Mouse (Mus musculus) urinary bladder, adult 18-20 months (tissue): Measurements from ENCODE around the gene Dpm3.

Source experiments
- DNase-seq, 2 experiments: peaks; one replicate each; pipeline ENCODE4 v3.0.0; 2022; ENCODE audit warnings: low spot score in 2 of 2, mixed read lengths in 2 of 2

Dpm3 gene

DNA sequence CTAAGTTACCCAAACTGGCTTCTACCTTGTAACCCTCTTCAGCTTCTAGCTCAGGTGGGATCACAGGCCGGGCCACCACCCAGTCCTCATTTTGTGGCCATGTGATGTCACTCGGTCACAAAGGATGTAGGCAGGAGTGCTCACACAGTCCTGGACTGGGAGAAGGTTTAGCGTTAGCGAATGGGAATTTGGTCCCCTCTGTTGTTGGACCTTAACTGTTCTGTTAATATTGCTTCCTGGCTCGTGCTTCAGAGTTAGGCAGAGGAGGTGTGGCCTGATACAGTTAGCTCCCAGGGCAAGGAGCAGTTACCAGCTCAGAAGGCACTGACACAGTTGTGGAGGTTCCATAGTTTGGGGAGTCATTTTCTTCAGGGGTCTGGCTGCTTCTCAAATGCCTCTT lies 35.0 kb downstream of the Dpm3 start:
- DNase-seq = no peak

DNA sequence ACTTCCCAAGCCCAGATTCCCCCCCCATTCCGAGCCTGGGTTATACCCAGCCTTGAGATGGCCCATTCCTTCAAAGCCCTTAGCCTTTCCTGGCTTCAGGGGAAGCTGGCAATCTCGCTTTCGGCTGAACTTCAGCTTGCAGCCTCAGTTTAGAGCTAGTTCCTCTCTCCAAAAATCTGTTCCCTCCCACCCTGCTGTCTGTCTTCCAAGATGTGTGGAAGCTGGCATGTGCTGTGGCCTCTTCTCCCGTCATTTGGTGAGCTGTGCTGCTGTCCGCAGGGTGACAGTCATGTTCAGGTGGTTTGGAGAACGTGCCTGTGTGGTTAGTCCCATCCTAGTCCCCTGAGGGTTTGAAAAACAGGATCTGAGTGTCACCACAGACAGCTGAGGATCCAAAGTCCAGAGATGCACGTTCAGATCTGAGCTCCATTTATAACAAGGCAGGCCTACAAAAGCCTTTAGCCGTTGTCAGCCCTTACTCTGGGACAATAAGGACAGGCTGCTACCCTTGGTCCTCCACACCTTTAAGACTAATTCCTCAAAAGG lies 36.6 kb downstream of the Dpm3 start:
- no peak for DNase-seq

- no peak for DNase-seq
Observed at GRCm38 (mm10) chr3:89296761-89297396, 37.7 kb downstream of the Dpm3 start.

DNA sequence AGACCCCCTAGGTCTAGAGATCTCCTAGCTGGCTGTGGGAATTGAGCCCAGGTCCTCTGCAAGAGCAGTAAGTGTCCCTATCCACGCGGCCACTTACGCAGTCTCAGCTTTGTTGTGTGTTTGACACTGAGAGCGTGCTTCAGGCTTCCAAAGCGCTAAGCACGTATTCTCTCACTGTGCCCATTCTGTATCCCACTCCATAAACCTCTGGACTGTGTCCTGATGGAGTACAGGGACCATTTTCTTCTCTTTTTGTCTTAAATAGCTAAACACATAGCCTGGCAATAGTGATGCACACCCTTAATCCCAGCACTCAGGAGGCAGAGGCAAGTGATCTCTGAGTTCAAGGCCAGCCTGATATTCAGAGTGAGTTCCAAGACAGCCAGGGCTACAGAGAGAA lies 39.8 kb downstream of the Dpm3 start:
- no peak for DNase-seq

DNA sequence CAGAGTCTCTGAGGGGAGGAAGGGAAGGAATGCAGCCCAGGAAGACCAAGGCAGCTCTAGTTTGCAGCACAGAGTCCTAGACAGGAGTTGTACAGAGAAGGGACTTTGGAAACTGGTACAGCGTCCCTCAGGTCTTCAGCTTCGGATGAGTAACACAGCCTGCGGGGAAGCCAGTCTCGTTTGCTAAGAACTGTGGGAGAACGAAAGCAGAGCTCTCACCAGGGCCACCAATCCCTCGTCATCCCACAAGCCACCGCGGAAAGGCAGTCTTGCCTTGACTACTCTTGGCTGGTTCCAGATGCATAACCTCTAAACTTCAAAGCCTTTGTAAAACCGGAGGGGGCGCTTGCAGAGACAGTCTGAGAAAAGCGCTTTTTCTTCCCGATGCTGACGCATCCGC lies 40.3 kb downstream of the Dpm3 start:
- DNase-seq = no peak

GRCm38 (mm10) chr3:89300071-89300470 lies 40.9 kb downstream of the Dpm3 start:
- DNase-seq = no peak

DNA sequence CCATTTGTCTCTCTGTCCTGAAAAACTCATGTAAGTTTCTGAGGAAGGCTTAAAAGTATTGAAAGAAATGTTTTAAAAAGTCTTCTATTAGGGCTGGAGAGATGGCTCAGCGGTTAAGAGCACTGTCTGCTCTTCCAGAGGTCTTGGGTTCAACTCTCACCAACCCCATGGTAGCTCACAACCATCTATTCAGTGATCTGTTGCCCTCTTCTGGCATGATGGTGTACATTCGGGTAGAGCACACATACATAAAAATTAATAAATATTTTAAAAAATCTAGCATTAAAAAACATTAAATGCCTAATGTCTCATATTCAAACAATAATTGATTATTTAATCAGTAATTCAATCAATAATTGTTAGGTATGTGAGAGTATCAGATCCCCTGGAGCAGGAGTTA lies 41.4 kb downstream of the Dpm3 start:
- no peak for DNase-seq

DNA sequence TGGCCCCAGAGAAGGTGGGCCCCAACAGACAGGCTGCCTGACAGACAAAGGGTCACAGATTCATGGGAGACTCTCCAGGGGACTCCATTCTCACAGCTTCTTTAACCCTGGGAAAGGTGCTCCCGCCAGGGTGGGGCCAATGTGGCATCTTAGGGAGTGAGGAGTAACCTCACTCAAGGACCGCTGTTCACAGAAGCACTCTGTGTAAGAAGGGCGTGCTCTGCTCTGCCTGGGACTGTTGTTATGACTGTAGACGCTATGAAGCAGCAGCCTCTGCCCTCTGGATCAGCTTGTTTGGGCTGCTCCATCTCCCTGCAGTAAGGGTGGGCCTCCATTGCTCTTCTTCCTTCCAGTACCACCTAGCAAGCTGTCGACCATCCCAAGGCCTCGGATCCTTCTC lies 45.3 kb downstream of the Dpm3 start:
- DNase-seq = no peak

GRCm38 (mm10) chr3:89305105-89305504 lies 45.9 kb downstream of the Dpm3 start:
- no peak for DNase-seq

- DNase-seq = no peak
Observed at GRCm38 (mm10) chr3:89305551-89306325, 46.6 kb downstream of the Dpm3 start.

DNA sequence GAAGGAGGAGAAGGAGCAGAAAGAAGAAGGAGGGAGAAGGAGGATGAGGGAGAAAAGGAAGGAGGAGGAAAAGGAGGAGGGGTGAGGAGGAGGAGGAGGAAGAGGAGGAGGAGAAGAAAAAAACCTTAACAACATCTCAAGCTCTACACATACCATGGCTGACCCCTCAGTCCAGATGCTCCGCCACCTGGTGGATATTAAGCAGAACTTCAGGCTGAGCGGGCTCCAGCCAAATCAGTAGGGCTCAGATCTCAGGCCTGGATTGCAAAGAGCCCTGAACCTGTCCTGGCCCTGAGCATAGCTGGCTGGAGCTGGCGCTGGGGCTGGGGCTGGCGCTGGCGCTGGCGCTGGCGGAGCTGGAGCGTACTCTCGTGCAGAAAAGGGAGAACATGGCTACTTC lies 48.9 kb downstream of the Dpm3 start:
- DNase-seq = no peak

- no peak for DNase-seq
Observed at GRCm38 (mm10) chr3:89314340-89314739, 55.2 kb downstream of the Dpm3 start.

GRCm38 (mm10) chr3:89314791-89315190 lies 55.6 kb downstream of the Dpm3 start:
- DNase-seq = no peak

DNA sequence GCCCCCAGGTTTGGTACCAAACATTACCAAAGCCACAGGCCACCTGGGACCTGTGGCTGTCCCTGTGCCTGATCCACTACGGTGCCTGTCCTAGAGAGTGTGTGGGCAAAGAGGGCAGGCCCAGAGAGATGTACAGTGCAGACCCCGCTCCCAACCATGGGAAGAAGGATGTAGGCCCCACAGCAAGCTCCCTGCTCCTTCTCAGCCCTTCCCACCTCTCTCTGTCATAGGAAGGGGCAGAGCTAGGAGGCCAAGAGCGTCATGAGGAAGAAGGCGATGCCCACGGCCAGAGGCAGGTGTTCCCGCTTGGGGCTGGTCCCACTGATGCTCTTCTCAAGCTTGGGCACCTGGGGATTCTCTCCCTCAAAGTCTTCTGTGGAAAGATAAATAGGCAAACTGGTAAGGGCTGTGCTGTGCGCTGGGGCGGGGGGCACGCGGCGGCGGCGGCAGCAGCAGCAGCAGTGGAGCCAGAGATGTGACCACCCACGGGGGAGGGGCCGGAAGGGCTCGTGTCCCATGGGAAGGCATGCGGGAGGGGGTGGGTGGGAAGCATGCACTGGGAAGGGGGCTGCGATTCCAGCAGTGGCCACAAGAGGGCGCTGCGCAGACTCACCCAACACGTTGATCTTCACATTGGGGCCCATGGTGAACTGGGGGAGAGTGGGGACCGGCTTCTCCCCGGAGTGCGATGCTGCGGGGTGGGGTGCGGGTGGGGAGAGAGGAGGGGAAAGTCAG lies 56.2 kb downstream of the Dpm3 start:
- DNase-seq = no peak

DNA sequence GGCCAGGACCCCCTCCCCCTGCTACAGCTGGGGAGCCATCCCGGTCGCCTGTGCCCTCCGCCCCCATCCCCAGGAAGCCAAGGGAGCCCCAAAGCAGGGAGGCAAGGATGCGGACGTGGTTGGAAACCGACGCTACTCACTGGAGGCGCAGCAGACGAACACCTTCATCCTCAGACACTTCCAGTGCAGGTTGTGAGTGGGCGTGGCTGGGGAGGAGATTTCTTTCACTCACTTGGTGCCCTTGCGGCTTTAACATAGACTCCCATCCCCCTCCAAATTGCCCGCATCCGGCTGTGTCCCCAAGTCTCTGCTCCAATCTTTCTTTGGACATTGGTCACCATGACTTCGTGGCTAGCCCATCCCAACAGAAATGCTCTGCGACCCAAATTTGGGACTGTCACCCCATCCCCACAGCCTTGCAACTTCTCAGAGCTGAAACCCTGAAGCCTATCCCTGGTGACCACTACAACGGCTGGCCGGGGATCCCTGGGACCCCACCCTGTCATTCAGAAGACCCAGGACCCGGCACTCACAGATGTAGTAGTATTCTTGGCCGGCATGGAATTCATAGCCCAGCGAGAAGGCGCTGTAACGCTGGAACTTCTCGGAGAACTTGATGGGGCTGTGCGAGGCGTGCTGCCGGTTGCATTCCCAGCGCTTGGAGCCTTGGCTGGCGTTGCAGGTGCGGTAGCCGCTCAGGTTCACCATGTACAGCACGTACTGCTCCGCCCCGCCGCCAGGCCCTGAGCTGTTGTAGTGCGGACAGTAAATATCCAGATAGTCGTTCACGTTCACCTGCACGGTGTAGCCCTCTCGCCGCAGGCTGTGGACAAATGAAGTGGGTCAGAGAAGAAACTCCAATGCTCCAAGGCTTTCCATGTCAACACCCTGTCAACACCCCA lies 57.0 kb downstream of the Dpm3 start:
- DNase-seq = no peak
